Mouse (Mus musculus): ENCODE measurements around the gene Zrsr1.

Gene Zrsr1

DNA sequence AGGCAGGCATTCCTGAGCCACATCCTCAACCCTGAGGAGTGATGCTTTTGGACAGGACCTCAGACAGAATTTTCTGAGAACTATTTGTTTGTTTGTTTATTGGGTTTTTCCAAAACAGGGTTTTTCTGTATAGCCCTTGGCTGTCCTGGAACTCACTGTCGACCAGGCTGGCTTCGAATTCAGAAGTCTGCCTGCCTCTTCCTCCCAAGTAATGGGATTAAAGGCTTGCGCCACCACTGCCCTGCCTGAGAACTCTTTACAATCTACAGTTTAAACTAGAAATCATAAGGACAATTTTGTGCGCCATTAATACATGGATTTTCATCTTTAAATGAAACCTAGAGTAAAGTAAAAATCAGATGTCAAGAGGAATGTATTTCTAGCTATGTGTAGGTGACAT, 23.7 kb downstream of the Zrsr1 start:
- in situ Hi-C loops (cut with MboI; ENCODE audit: low pct_unique_long_range_greater_than_20kb in 1 of 2, low sequenced_read_pairs in 2 of 2, unreplicated experiment in 1 of 2), result loop anchor here in 1 of 2 experiments (10.0 kb wide), 1 partner anchor 489 kb away; no protein-coding TSS in a partner anchor

DNA sequence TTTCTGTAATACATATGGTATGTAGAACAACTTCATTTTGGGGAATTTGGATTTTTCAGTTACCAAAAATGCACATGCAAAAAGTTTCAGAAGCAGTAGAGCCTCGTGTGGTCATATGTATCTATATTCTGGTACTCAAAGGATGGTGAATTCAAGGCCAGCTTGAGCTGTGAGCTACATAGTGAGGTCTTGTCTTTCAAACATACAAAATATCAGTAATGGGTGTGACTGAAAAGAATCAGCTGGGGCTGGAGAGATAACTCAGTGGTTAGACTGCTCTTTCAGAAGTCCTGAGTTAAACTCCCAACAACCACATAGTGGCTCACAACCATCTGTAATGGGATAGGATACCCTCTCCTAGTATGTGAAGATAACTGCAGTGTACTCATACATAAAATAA, 26.5 kb downstream of the Zrsr1 start:
- in situ Hi-C loops (cut with MboI; ENCODE audit: low pct_unique_long_range_greater_than_20kb in 1 of 2, low sequenced_read_pairs in 2 of 2, unreplicated experiment in 1 of 2), result loop anchor here in 1 of 2 experiments (10.0 kb wide), 1 partner anchor 486 kb away; no protein-coding TSS in a partner anchor

- in situ Hi-C loops (cut with MboI; ENCODE audit: low pct_unique_long_range_greater_than_20kb in 1 of 2, low sequenced_read_pairs in 2 of 2, unreplicated experiment in 1 of 2), result loop anchor here (5.0 to 25.0 kb wide), 2 partner anchors 132 to 262 kb away; no protein-coding TSS in a partner anchor
These were observed 33.5 kb downstream of the Zrsr1 start for GRCm38 (mm10) chr11:23005276-23005675.

GRCm38 (mm10) chr11:23007166-23007480, 35.3 kb downstream of the Zrsr1 start:
- in situ Hi-C loops (cut with MboI; ENCODE audit: low pct_unique_long_range_greater_than_20kb in 1 of 2, low sequenced_read_pairs in 2 of 2, unreplicated experiment in 1 of 2), result loop anchor here (5.0 to 25.0 kb wide), 2 partner anchors 130 to 260 kb away; no protein-coding TSS in a partner anchor

DNA sequence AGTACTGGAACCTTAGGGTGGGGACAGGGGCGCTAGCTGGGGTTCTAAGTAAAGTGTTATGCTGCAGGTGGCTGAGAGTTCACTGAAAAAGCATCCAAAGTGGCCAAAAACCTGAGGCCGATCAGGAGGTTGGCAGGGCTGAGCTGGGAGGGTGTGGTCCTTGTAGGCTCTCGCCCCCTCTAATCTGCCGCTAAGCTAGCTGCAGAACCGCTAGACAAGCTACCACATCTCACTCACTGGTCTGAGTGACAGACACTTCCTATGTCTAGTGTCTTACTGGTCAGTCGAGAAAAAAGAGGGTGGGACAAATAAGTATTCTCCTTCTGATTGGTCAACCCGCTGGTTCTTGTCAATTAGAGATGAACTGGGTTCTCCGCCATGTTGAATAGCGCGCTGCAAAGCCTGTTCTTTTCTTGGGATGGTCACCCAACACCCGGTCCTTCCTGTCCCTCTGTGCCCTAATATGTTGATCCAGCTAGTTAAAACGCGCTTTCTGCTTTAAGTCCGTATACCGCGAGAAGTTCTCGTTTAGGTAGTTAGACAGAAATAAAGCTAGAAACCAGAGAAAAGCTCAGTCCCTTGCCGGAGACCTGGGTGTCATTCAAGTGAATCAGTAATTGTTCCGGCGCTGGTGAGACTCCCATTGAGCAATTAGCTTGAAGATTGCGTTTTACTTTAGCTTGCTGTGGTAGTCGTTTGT, 35.8 kb downstream of the Zrsr1 start, which contains the start of gene Fam161a:
Gene Fam161a, plus strand, starts transcription at position 51 of the 700 bp plus-strand sequence.
- in situ Hi-C loops (cut with MboI; ENCODE audit: low pct_unique_long_range_greater_than_20kb in 1 of 2, low sequenced_read_pairs in 2 of 2, unreplicated experiment in 1 of 2), result loop anchor here (5.0 to 25.0 kb wide), 2 partner anchors 130 to 260 kb away; no protein-coding TSS in a partner anchor

GRCm38 (mm10) chr11:23008181-23008823, 36.5 kb downstream of the Zrsr1 start:
- in situ Hi-C loops (cut with MboI; ENCODE audit: low pct_unique_long_range_greater_than_20kb in 1 of 2, low sequenced_read_pairs in 2 of 2, unreplicated experiment in 1 of 2), result loop anchor here (5.0 to 25.0 kb wide), 2 partner anchors 129 to 259 kb away; no protein-coding TSS in a partner anchor

GRCm38 (mm10) chr11:23008824-23009200, 37.0 kb downstream of the Zrsr1 start:
- in situ Hi-C loops (cut with MboI; ENCODE audit: low pct_unique_long_range_greater_than_20kb in 1 of 2, low sequenced_read_pairs in 2 of 2, unreplicated experiment in 1 of 2), result loop anchor here (5.0 to 25.0 kb wide), 2 partner anchors 128 to 258 kb away; no protein-coding TSS in a partner anchor

DNA sequence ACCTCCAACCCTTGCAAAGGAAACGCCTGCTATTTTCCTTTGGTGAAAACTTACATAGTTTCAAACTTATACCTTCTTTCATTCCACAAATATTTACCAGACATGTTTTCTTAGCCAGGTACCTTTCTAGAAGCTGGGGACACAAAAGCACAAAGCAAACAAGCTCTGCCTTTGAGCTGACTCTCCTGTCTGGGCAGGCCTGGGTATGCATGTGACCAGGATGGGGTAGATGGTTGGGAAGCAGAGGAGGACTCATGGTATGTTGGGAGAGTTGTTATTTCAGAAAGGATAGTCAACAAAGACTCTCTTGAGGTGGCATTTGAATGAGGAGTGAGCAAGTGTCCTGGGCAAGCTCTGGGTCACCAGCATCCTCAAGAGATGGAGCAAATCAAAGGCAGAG, 41.3 kb downstream of the Zrsr1 start:
- in situ Hi-C loops (cut with MboI; ENCODE audit: low pct_unique_long_range_greater_than_20kb in 1 of 2, low sequenced_read_pairs in 2 of 2, unreplicated experiment in 1 of 2), result loop anchor here in 1 of 2 experiments (25.0 kb wide), 1 partner anchor 124 kb away; no protein-coding TSS in a partner anchor

- in situ Hi-C loops (cut with MboI; ENCODE audit: low pct_unique_long_range_greater_than_20kb in 1 of 2, low sequenced_read_pairs in 2 of 2, unreplicated experiment in 1 of 2), result loop anchor here in 1 of 2 experiments (25.0 kb wide), 1 partner anchor 124 kb away; no protein-coding TSS in a partner anchor
These were observed 41.9 kb downstream of the Zrsr1 start for GRCm38 (mm10) chr11:23013580-23014294.

GRCm38 (mm10) chr11:23014996-23015395, 43.2 kb downstream of the Zrsr1 start:
- in situ Hi-C loops (cut with MboI; ENCODE audit: low pct_unique_long_range_greater_than_20kb in 1 of 2, low sequenced_read_pairs in 2 of 2, unreplicated experiment in 1 of 2), result loop anchor here in 1 of 2 experiments (25.0 kb wide), 1 partner anchor 122 kb away; no protein-coding TSS in a partner anchor

DNA sequence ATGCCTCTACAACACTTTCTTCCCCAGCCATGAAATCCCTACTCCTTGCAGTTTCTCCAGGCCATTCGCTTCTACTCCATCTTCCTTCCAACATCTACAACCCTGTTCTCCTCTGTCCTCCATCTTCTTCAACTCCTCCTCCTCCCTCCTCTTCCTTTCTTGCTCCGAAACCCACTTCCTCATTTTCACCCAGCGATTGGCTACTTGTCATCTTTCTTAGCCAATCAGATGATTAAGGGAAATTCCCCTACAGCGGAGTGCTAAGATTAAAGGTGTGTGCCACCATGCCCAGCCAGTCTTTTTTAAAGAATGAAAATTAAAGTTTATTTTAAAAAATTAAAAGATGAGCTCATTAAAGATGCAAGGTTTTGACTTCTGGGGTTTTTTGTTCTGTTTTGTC, 46.1 kb downstream of the Zrsr1 start:
- in situ Hi-C loops (cut with MboI; ENCODE audit: low pct_unique_long_range_greater_than_20kb in 1 of 2, low sequenced_read_pairs in 2 of 2, unreplicated experiment in 1 of 2), result loop anchor here in 1 of 2 experiments (25.0 kb wide), 1 partner anchor 119 kb away; no protein-coding TSS in a partner anchor

GRCm38 (mm10) chr11:23020116-23020770, 48.4 kb downstream of the Zrsr1 start:
- in situ Hi-C loops (cut with MboI; ENCODE audit: low pct_unique_long_range_greater_than_20kb in 1 of 2, low sequenced_read_pairs in 2 of 2, unreplicated experiment in 1 of 2), result loop anchor here in 1 of 2 experiments (25.0 kb wide), 1 partner anchor 117 kb away; no protein-coding TSS in a partner anchor

DNA sequence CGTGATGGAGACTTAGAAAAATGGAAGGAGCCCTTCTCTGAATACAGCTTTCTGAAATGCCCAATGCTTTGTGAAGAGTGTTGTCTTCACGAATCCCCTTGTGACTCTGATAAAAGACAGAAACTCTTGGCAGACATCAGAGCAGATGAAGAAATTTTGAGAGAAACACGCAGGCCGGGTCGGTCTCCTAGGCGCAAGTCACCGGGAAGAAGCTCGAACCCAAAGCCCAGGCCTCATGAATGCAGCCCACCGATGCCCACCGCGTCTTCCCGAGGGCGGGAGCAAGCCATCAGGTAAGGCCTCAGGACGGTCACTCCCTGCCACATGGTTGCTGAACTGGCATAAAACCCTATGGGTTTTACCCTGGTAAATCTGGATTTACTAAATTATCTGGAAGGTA, 49.0 kb downstream of the Zrsr1 start:
- in situ Hi-C loops (cut with MboI; ENCODE audit: low pct_unique_long_range_greater_than_20kb in 1 of 2, low sequenced_read_pairs in 2 of 2, unreplicated experiment in 1 of 2), result loop anchor here in 1 of 2 experiments (25.0 kb wide), 1 partner anchor 116 kb away; no protein-coding TSS in a partner anchor

- in situ Hi-C loops (cut with MboI; ENCODE audit: low pct_unique_long_range_greater_than_20kb in 1 of 2, low sequenced_read_pairs in 2 of 2, unreplicated experiment in 1 of 2), result loop anchor here in 1 of 2 experiments (25.0 kb wide), 1 partner anchor 114 kb away; no protein-coding TSS in a partner anchor
These were observed 51.4 kb downstream of the Zrsr1 start for GRCm38 (mm10) chr11:23023155-23023554.

GRCm38 (mm10) chr11:23024169-23024568, 52.4 kb downstream of the Zrsr1 start:
- in situ Hi-C loops (cut with MboI; ENCODE audit: low pct_unique_long_range_greater_than_20kb in 1 of 2, low sequenced_read_pairs in 2 of 2, unreplicated experiment in 1 of 2), result loop anchor here in 1 of 2 experiments (25.0 kb wide), 1 partner anchor 113 kb away; no protein-coding TSS in a partner anchor
